Mouse (Mus musculus): Measurements from ENCODE around the gene Smpd2. TPM values are rescaled to one million over a fixed set of nuclear protein-coding genes. Genes with fewer than 3 reads are reported as not detected.

Gene Smpd2
- polyA plus RNA-seq, 1 experiment = 121 TPM

- no peak overlapping the region for H3K27ac ChIP-seq (ENCODE audit: insufficient read depth, low read depth, low read length)
- H3K4me3 ChIP-seq (ENCODE audit: low read depth, low read length) = no peak overlapping the region
- TF ChIP-seq POLR2A (IDR thresholded peaks at IDR 0.05; ENCODE audit: low read depth, low read length) = no peak
- TF ChIP-seq CTCF (IDR thresholded peaks at IDR 0.05; ENCODE audit: extremely low read depth, insufficient read length, insufficient replicate concordance, low read depth, low read length) = no peak
- no peaks in the 10 kb centered on the region for H3K27me3 ChIP-seq (ENCODE audit: control insufficient read depth, insufficient read depth, low read length)
- peaks cover 9% of the 10 kb centered on the region; the same call in 1 of the 2 replicates for H3K4me1 ChIP-seq (ENCODE audit: control insufficient read depth, insufficient read depth, insufficient read length, low read length)
- H3K36me3 ChIP-seq (ENCODE audit: control insufficient read depth, insufficient read depth, low read length) = peaks cover 27% of the 10 kb centered on the region
- WGBS = 86% methylated on average over 3 of the region's 3 CpGs
These were observed 37.4 kb downstream of the Smpd2 start for GRCm38 (mm10) chr10:41452791-41453190.

GRCm38 (mm10) chr10:41451656-41452055 is 38.5 kb downstream of the Smpd2 start:
- TF ChIP-seq POLR2A (IDR thresholded peaks at IDR 0.05; ENCODE audit: low read depth, low read length) (no peak), CTCF (IDR thresholded peaks at IDR 0.05; ENCODE audit: extremely low read depth, insufficient read length, insufficient replicate concordance, low read depth, low read length) (no peak)
- H3K4me3 ChIP-seq (ENCODE audit: low read depth, low read length) = peak overlapping the region; percentile 29; the same call in 1 of the 2 replicates
- H3K4me1 ChIP-seq (ENCODE audit: control insufficient read depth, insufficient read depth, insufficient read length, low read length) = peaks cover 9% of the 10 kb centered on the region; the same call in 1 of the 2 replicates

GRCm38 (mm10) chr10:41450780-41451522 is 39.2 kb downstream of the Smpd2 start:
- 29% methylated on average over 18 of the region's 18 CpGs for WGBS
- Histone ChIP-seq H3K27me3 (ENCODE audit: control insufficient read depth, insufficient read depth, low read length) (no peaks in the 10 kb centered on the region), H3K4me1 (ENCODE audit: control insufficient read depth, insufficient read depth, insufficient read length, low read length) (peaks cover 9% of the 10 kb centered on the region; the same call in 1 of the 2 replicates), H3K27ac (ENCODE audit: insufficient read depth, low read depth, low read length) (peak overlapping the region; percentile 45), H3K4me3 (ENCODE audit: low read depth, low read length) (peak overlapping the region; percentile 97), H3K36me3 (ENCODE audit: control insufficient read depth, insufficient read depth, low read length) (peaks cover 18% of the 10 kb centered on the region)
- no peak for TF ChIP-seq POLR2A (IDR thresholded peaks at IDR 0.05; ENCODE audit: low read depth, low read length)
- TF ChIP-seq CTCF (IDR thresholded peaks at IDR 0.05; ENCODE audit: extremely low read depth, insufficient read length, insufficient replicate concordance, low read depth, low read length) = peak; percentile 4; the same call in 1 of the 2 replicates

More at GRCm38 (mm10) chr10:41451656-41452055, 38.5 kb downstream of the Smpd2 start:
- Histone ChIP-seq H3K27me3 (ENCODE audit: control insufficient read depth, insufficient read depth, low read length) (no peaks in the 10 kb centered on the region), H3K36me3 (ENCODE audit: control insufficient read depth, insufficient read depth, low read length) (peaks cover 25% of the 10 kb centered on the region), H3K27ac (ENCODE audit: insufficient read depth, low read depth, low read length) (peak overlapping the region; percentile 38; the same call in 1 of the 2 replicates)
- 65% methylated on average over 9 of the region's 9 CpGs for WGBS

DNA sequence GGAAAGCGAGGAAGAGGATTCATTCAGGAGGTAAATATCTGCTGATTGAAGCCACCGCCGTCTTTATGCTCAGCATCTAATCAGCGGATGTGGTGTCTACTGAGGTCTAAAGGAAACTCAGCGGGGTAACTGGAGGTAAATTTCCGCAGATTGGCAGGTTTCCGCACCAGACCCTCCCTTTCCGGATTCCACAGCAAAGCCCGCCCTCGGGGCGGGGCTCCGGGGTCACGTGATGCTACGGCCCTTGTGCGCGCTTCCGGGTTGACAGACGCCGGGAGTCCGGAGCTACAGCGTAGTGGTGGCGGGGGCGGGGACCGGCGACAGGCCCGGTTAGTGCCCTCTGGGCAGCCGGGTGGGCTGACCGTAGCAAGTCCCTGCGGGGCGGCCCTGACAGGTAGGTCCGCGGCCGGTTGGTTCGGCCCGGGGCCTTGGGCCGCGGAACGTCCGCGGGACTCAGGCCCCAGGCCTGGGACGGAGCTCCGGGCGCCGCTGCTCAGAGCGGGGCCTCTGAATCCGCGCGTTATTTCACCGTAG is 40.0 kb downstream of the Smpd2 start, which contains the start of gene Zbtb24:
Zbtb24 (plus strand) TSS at position 247 of the 534 bp plus-strand sequence.
- TF ChIP-seq POLR2A (IDR thresholded peaks at IDR 0.05; ENCODE audit: low read depth, low read length) (peak; percentile 87), CTCF (IDR thresholded peaks at IDR 0.05; ENCODE audit: extremely low read depth, insufficient read length, insufficient replicate concordance, low read depth, low read length) (no peak)
- peaks cover 9% of the 10 kb centered on the region; the same call in 1 of the 2 replicates for H3K4me1 ChIP-seq (ENCODE audit: control insufficient read depth, insufficient read depth, insufficient read length, low read length)
- H3K4me3 ChIP-seq (ENCODE audit: low read depth, low read length) = peak within 1 kb of the TSS; percentile 97
- WGBS = under 1% methylated on average over 49 of the region's 49 CpGs
- no peaks in the 10 kb centered on the region for H3K27me3 ChIP-seq (ENCODE audit: control insufficient read depth, insufficient read depth, low read length)
- peaks cover 11% of the 10 kb centered on the region for H3K36me3 ChIP-seq (ENCODE audit: control insufficient read depth, insufficient read depth, low read length)
- peak within 1 kb of the TSS; percentile 84 for H3K27ac ChIP-seq (ENCODE audit: insufficient read depth, low read depth, low read length)

GRCm38 (mm10) chr10:41449684-41450083 is 40.5 kb downstream of the Smpd2 start:
- TF ChIP-seq CTCF (IDR thresholded peaks at IDR 0.05; ENCODE audit: extremely low read depth, insufficient read length, insufficient replicate concordance, low read depth, low read length) (no peak), POLR2A (IDR thresholded peaks at IDR 0.05; ENCODE audit: low read depth, low read length) (no peak)
- WGBS = 9% methylated on average over 14 of the region's 14 CpGs
- Histone ChIP-seq H3K36me3 (ENCODE audit: control insufficient read depth, insufficient read depth, low read length) (peaks cover 10% of the 10 kb centered on the region), H3K27me3 (ENCODE audit: control insufficient read depth, insufficient read depth, low read length) (no peaks in the 10 kb centered on the region), H3K4me3 (ENCODE audit: low read depth, low read length) (peak overlapping the region; percentile 97), H3K4me1 (ENCODE audit: control insufficient read depth, insufficient read depth, insufficient read length, low read length) (peaks cover 9% of the 10 kb centered on the region; the same call in 1 of the 2 replicates), H3K27ac (ENCODE audit: insufficient read depth, low read depth, low read length) (peak overlapping the region; percentile 84)

GRCm38 (mm10) chr10:41448216-41448615 is 42.0 kb downstream of the Smpd2 start:
- no peak for TF ChIP-seq POLR2A (IDR thresholded peaks at IDR 0.05; ENCODE audit: low read depth, low read length)
- no peak for TF ChIP-seq CTCF (IDR thresholded peaks at IDR 0.05; ENCODE audit: extremely low read depth, insufficient read length, insufficient replicate concordance, low read depth, low read length)
- 59% methylated on average over 1 of the region's 1 CpGs for WGBS
- H3K36me3 ChIP-seq (ENCODE audit: control insufficient read depth, insufficient read depth, low read length) = peaks cover 4% of the 10 kb centered on the region; the same call in 1 of the 2 replicates
- no peak overlapping the region for H3K4me3 ChIP-seq (ENCODE audit: low read depth, low read length)
- peaks cover 8% of the 10 kb centered on the region; the same call in 1 of the 2 replicates for H3K4me1 ChIP-seq (ENCODE audit: control insufficient read depth, insufficient read depth, insufficient read length, low read length)
- no peaks in the 10 kb centered on the region for H3K27me3 ChIP-seq (ENCODE audit: control insufficient read depth, insufficient read depth, low read length)
- H3K27ac ChIP-seq (ENCODE audit: insufficient read depth, low read depth, low read length) = no peak overlapping the region

Other genes starting within 250 kb of the Smpd2 start
- 3.8 and 7.6 TPM in 2 replicates for gene Fig4, start 187.1 kb downstream of the Smpd2 start, polyA plus RNA-seq (2012; rRNA removed)
- not detected in 2 replicates for gene Ak9, start 186.4 kb downstream of the Smpd2 start, polyA plus RNA-seq (2012; rRNA removed)
- 7.0 and 15.7 TPM in 2 replicates for gene Zbtb24, start 40.0 kb downstream of the Smpd2 start, polyA plus RNA-seq (2012; rRNA removed)
- gene Mical1, start 14.1 kb downstream of the Smpd2 start, polyA plus RNA-seq (2012; rRNA removed) = 78.0 and 164 TPM in 2 replicates
- 0.15 TPM in 1 of 2 replicates, not detected in the other for gene Ppil6, start 70 bp upstream of the Smpd2 start, polyA plus RNA-seq (2012; rRNA removed)
- 56.9 and 81.6 TPM in 2 replicates for gene Cd164, start 29.0 kb upstream of the Smpd2 start, polyA plus RNA-seq (2012; rRNA removed)
- 0.08 and 0.37 TPM in 2 replicates for gene Ccdc162, start 226.3 kb upstream of the Smpd2 start, polyA plus RNA-seq (2012; rRNA removed)